Mouse (Mus musculus): ENCODE measurements at regions not wholly inside any gene's neighbourhood (a gene's known extent, or its start where the extent isn't known, plus 50 kb on each side); places are given as distances from the start of the nearest gene placed in this dataset.

DNA sequence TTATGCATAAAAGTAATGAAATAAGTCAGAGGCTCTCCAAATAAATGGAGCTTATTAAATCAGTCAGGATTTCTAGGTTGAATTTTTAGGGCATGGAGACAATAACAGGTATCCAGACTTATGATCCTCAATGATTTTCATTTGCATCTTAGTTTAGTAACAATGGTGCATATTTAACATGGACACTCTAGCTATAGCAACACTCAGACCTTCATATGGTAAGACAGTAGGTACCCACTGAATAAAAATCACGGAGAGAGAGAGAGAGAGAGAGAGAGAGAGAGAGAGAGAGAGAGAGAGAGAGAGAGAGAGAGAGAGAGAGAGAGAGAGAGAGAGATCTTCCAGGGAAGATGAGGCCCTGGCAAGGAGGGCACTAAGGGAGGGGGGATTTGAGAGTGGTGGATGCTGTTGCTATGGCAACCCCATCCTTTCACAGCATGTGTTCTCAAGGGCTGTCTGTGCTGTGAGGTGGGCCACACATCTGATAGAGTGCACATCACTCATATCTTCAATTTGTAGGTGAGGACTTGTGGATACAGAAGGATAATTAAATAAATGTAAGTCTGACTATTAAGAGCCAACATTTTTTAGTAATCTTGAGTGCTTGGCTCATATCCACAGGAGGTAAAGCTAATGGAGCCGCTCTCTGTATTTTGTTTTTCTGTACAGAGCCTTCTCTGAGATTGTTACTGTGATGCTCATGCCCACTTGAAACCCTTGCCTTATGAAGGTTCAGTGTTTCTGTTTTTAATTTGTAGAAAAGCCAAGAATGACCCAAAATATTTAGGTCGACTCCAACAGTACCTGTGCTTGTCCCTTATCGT lies 227.7 kb downstream of the Otor start:
- DNase-seq (ENCODE audit: low spot score) = no peak

DNA sequence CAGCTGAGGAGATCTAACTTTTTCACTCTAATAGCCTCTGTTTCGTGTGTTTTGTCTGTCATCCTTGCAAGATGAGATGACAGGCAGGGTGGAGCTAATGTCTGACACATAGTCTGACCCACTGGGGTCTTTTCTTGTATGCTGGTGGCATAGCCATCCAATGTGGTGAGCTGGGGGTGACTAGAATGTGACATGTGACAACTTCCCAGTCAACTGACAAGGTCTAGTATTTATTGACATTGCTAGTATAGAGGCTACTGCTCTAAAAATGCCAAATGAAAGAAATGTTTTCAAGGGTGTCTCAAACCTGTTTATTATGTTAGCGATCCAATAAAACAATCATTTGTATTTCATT lies 228.3 kb downstream of the Otor start:
- no peak for DNase-seq (ENCODE audit: low spot score)

DNA sequence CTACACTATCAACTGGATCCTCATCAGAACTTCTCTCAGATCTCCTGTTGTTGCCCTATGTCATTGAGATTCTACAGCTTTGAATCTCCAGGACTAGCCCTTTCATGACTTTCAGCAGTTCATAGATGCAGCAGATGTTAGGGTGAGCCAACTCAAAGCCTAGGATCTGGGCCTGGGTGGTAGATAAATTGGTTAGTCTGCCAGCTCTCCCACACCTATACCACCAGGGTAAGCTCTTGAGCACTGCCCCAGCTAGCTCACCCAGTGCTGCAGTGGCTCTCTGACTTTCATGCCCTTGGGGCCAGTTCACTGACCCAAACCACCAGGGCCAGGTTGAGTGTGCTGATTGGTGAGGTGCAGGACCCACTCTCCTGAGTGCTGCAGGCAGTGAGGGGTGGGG lies 220.5 kb upstream of the Pcsk2 start:
- DNase-seq (ENCODE audit: low spot score) = no peak

DNA sequence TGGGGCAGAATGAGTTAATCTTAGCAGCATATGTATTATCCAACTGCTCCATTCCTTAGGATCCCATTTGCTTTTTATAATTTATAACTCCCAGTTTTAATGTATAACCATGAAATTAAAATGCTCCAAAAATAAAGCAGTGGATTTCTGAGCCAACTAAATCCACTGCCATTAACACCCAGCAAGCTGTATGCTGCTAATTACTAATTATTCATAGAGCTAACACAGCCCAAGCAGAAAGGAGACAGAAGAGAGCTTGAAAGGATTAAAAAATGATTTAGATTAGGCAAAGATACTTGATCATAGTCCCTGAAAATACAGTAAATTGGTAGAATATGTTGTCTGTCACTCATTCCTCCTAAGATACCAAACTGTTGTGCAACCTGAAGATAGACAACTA lies 213.9 kb upstream of the Pcsk2 start:
- no peak for DNase-seq (ENCODE audit: low spot score)

DNA sequence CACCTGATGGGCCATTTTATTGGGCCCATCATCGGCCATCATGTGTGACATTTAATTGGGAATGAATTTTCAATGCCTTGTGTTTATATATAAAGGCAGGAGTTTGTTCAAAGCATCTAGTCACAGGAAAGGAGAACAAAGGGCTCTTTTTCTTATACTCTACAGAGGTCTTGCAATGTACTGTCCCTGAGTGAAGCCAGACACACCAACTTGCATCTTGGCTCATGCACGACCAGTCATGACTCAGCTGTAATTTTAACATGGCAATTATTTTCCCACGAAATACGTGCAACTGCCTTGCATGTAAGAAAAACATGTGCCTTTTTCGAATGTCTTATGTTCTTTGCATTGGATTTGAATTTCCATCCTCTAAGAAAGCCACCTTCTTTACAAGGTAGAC lies 205.6 kb upstream of the Pcsk2 start:
- no peak for DNase-seq (ENCODE audit: low spot score)

- no peak for DNase-seq (ENCODE audit: low spot score)
Observed at GRCm38 (mm10) chr2:143364193-143364592, 181.8 kb upstream of the Pcsk2 start.

DNA sequence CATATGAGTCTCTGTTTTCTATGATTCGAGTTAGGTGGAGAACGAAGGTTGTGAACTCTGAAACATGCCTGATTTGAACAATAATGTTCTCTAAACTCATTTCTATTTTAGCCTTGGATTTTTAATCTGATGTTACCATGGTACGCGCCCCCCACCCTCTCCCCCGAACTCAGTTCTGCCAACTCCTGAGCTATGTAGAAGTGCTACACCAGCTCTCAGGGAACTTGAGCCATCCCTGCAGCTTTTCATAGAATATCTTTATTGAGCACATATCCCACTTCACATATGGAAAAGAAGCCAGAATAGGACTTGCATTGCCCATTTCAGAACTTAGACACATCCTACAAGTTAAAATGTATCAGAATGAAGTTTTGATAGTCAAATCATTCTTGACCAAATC lies 180.0 kb upstream of the Pcsk2 start:
- DNase-seq (ENCODE audit: low spot score) = no peak
